Mouse (Mus musculus): ENCODE data around the gene Fndc9. TPM values are rescaled to one million over a fixed set of nuclear protein-coding genes. Genes with fewer than 3 reads are reported as not detected.
A peak's percentile ranks its signal among the peaks of the same experiment; 100 is the strongest.

Fndc9 gene
- total RNA-seq, 4 experiments from 2014 or later, result 0.73 to 1.3 (median 1.2) TPM

DNA sequence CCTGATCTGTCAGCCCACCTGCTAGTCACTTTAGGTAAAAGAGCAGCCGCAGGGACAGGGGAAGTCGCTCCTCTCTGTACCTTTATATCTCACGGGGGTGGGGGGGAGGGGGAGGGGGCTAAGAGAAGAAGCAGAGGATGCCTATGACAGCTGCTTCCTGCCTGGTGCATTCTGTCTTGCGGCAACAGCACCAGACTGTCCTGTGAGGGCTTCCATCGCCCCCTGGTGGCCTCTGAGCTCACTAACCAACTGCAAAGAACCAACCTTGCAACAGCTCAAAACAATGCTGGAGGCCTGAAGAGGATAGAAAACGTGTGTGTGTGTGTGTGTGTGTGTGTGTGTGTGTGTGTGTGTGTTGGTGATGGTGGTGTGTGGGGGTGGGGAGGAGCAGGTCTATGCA, 40.0 kb downstream of the Fndc9 start:
- DNase-seq (ENCODE audit: low spot score in 2 of 2), result peak; percentile 76 to 84

DNA sequence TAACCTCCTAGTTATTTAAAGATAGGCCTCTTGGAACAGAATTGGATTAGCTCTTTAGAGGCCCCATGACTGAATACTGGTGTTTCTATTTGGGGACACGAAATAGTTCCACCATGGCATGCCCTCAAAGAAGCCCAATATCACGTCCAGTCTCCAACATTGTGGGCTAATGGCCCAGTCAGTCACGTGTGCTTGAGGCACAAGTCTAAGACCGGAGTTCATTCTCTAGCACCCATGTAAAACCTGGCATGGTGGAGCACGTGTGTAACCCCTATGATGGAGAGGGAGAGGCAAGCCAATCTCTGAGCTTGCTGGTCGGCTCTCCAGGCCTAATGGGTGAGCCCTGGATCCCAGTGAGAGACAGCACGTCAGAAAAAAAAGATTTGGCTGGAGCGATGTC, 40.8 kb downstream of the Fndc9 start:
- DNase-seq (ENCODE audit: low spot score in 2 of 2), result no peak

DNA sequence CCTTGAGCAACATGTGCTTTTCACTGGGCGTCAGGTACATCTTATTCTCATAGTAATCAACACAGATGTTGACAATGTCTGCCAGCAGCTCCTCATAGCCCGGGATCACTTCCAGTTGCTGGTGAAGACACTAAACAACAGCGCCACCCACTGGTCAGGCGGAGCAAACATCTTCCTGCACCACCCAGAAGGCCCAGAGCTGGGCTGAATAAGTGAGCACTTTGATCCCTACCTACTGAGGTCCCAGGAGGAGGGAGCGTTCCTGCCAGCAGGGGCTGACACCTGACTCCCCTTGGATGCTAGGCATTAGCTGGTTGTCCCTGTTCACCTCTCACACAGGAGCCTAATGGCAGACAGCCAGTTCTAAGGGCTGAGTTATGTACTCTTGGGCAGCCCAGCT, 41.4 kb downstream of the Fndc9 start:
- DNase-seq (ENCODE audit: low spot score in 2 of 2), result no peak

DNA sequence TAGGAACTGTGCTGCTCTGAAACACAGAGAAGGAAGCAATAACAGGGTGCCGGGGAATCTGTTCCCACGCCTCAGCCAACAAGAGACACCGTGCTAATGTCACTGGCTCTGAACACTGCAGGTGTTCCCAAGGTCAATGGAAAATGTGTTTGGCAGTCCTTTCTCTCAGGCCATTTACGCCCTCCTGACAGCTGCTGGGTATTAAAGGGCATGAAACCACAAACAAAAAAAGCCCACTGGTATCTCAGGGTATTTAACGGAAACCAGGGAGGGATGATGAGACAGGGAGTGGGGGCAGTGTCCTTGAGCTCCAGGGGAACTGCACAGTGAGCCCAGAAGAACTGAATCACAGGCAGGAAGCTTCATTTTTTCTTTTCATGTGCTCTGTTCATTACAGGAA, 42.8 kb downstream of the Fndc9 start:
- no peak for DNase-seq (ENCODE audit: low spot score in 2 of 2)

GRCm38 (mm10) chr11:46278709-46279108, 43.4 kb downstream of the Fndc9 start:
- DNase-seq (ENCODE audit: low spot score in 2 of 2), result no peak

DNA sequence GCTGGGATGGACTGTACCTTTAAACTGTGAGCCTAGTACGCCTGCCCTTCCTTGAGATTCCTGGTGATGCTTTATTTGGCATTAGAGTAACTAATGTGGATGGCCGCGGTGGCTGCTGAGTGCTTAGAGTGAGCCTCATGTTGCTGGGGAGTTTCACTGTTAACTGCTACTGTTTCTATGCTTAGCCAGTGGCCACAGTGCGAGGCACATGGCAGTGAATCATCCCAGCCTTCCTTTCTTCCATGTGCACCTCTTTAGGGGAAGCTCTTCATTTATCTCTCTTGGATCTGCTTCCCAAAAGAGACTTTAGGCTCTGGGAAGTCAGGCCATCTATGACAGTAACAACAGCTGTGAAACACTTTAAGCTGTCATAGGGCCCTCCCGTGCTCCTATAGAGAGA, 47.3 kb downstream of the Fndc9 start:
- no peak for DNase-seq (ENCODE audit: low spot score in 2 of 2)

GRCm38 (mm10) chr11:46283800-46284199, 48.5 kb downstream of the Fndc9 start:
- no peak for DNase-seq (ENCODE audit: low spot score in 2 of 2)

- DNase-seq (ENCODE audit: low spot score in 2 of 2), result no peak
Measured at GRCm38 (mm10) chr11:46286803-46287202, 51.5 kb downstream of the Fndc9 start.

DNA sequence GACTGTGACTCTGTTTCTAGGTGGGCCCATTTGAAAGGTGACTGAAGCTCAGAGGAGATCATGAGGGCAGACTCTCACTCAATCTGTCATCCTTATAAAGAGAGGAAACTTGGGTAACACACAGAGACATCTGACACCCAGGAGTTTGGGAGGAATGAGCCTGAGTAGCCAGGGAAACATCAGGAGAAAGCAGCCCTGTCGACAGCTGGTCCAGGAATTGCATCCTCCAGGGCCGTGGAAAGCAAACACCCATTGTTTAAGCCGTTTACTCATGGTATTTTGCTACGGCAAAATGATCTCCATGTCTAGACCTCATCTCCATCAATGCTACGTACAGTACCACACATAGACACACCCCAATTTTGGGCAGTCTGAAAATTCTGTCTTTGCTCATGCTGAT, 52.8 kb downstream of the Fndc9 start:
- no peak for DNase-seq (ENCODE audit: low spot score in 2 of 2)

- no peak for DNase-seq (ENCODE audit: low spot score in 2 of 2)
Measured at GRCm38 (mm10) chr11:46289022-46289421, 53.7 kb downstream of the Fndc9 start.

Other genes starting within 250 kb of the Fndc9 start
- 1 to 10 TPM in 3 of 4 experiments, not detected in 1; 1.7 to 4.3 (median 3.3) TPM for gene Gm12166, start 183.2 kb upstream of the Fndc9 start, total RNA-seq (2022)
- 10 to 100 TPM; 10.1 to 14.1 (median 11.2) TPM for gene Adam19, start 179.5 kb upstream of the Fndc9 start, total RNA-seq (2022)
- 1 to 10 TPM; 2.1 to 2.6 (median 2.2) TPM for gene Nipal4, start 69.0 kb upstream of the Fndc9 start, total RNA-seq (2022)
- 100 to 1,000 TPM; 481 to 545 (median 513) TPM for gene Cyfip2, start 77.3 kb downstream of the Fndc9 start, total RNA-seq (2022)
- under 1 TPM; 0.17 to 0.82 (median 0.57) TPM for gene Itk, start 154.0 kb downstream of the Fndc9 start, total RNA-seq (2022)
- gene Fam71b, start 161.0 kb downstream of the Fndc9 start, total RNA-seq (2022), result not detected
- gene Med7, start 201.4 kb downstream of the Fndc9 start, total RNA-seq (2022), result 10 to 100 TPM; 25.9 to 38.5 (median 35.6) TPM
- gene Havcr2, start 219.4 kb downstream of the Fndc9 start, total RNA-seq (2022), result 10 to 100 TPM in 2 of 4 experiments, 1 to 10 TPM in 2; 2.3 to 17.9 (median 9.6) TPM

Data from layer of hippocampus, adult 8-10 months (tissue).